Mouse (Mus musculus): ENCODE data around the gene Atpaf1.

GRCm38 (mm10) chr4:115782026-115782805 lies 2.4 kb upstream of the Atpaf1 start:
- TF ChIP-seq CTCF (conservative IDR thresholded peaks at IDR 0.05; ENCODE audit: low read length) = no peak
- TF ChIP-seq NANOG (IDR thresholded peaks at IDR 0.05; ENCODE audit: borderline replicate concordance, low read length) = no peak
